Mouse (Mus musculus) lung, embryonic 15.5 days (tissue): ENCODE data around the gene Coro7. TPM values are rescaled to one million over a fixed set of nuclear protein-coding genes. Genes with fewer than 3 reads are reported as not detected.

ENCODE experiments used
- ATAC-seq: fragments of 200-750 bp; cut with Nextera tagmentation; 2 replicates; pipeline ENCODE4 v1.8.0; 2017; ENCODE audit warnings: moderate number of reproducible peaks, borderline replicate concordance; ENCODE audit not compliant: low FRiP score, low TSS enrichment; ENCODE audit errors: extremely low read depth
- H3K27ac ChIP-seq: fragments of 300-500 bp; sonication (generic); 2 replicates; pipeline ENCODE4 v1.5.1; 2015; ENCODE audit warnings: moderate library complexity, mild to moderate bottlenecking, inconsistent platforms
- H3K27me3 ChIP-seq: fragments of 300-500 bp; sonication (generic); 2 replicates; pipeline ENCODE4 v1.6.1; 2015; ENCODE audit warnings: inconsistent platforms
- H3K36me3 ChIP-seq: fragments of 300-500 bp; sonication (generic); 2 replicates; pipeline ENCODE4 v1.6.1; 2015; ENCODE audit warnings: inconsistent platforms
- H3K4me1 ChIP-seq: fragments of 300-500 bp; sonication (generic); 2 replicates; pipeline ENCODE4 v1.6.1; 2015; ENCODE audit warnings: inconsistent platforms
- H3K4me2 ChIP-seq: fragments of 300-500 bp; sonication (generic); 2 replicates; pipeline ENCODE4 v1.6.1; 2015; ENCODE audit warnings: inconsistent platforms, mild to moderate bottlenecking, moderate library complexity
- H3K4me3 ChIP-seq: fragments of 300-500 bp; sonication (generic); 2 replicates; pipeline ENCODE4 v1.5.1; 2015; ENCODE audit warnings: mild to moderate bottlenecking, inconsistent platforms
- H3K9ac ChIP-seq: fragments of 300-500 bp; sonication (generic); 2 replicates; pipeline ENCODE4 v1.6.1; 2015; ENCODE audit warnings: inconsistent platforms
- H3K9me3 ChIP-seq: fragments of 300-500 bp; sonication (generic); 2 replicates; pipeline ENCODE4 v1.6.1; 2016; ENCODE audit warnings: inconsistent platforms
- WGBS: fragments of 180-500 bp; shearing (Covaris S2); methylation state at CpG from one replicate; pipeline ENCODE4 v1.1.7; 2015; 5-methylcytosine and 5-hydroxymethylcytosine counted together
- polyA plus RNA-seq: library from polyadenylated mRNA; unstranded; fragments of >200 nt; fragmentation: Nextera tagmentation; extraction: Ambion mirVana; gene quantifications from 2 replicates; pipeline ENCODE4 v1.2.1, GENCODE M21; 2015

The Coro7 gene
- polyA plus RNA-seq, 1 experiment from 2014 or later = 15.2 TPM

GRCm38 (mm10) chr16:4598041-4598440 is 81.5 kb downstream of the Coro7 start:
- ATAC-seq = no peak

GRCm38 (mm10) chr16:4597296-4597695 is 82.3 kb downstream of the Coro7 start:
- peak overlapping the region; percentile 82 for H3K4me2 ChIP-seq
- H3K9me3 ChIP-seq = no peaks in the 10 kb centered on the region
- WGBS = 42% methylated on average over 7 of the region's 7 CpGs
- no peaks in the 10 kb centered on the region for H3K36me3 ChIP-seq
- H3K9ac ChIP-seq = no peak overlapping the region
- no peaks in the 10 kb centered on the region for H3K27me3 ChIP-seq
- H3K4me1 ChIP-seq = peaks cover 77% of the 10 kb centered on the region
- peak overlapping the region; percentile 11; the same call in 1 of the 2 replicates for H3K4me3 ChIP-seq
- peak overlapping the region; percentile 54 for H3K27ac ChIP-seq
- ATAC-seq = no peak

More at GRCm38 (mm10) chr16:4598041-4598440, 81.5 kb downstream of the Coro7 start:
- H3K4me1 ChIP-seq = peaks cover 78% of the 10 kb centered on the region
- 66% methylated on average over 5 of the region's 5 CpGs for WGBS
- H3K9me3 ChIP-seq = no peaks in the 10 kb centered on the region
- no peak overlapping the region for H3K4me2 ChIP-seq
- H3K4me3 ChIP-seq = no peak overlapping the region
- no peak overlapping the region for H3K9ac ChIP-seq
- H3K27ac ChIP-seq = no peak overlapping the region
- no peaks in the 10 kb centered on the region for H3K27me3 ChIP-seq
- H3K36me3 ChIP-seq = no peaks in the 10 kb centered on the region

- Histone ChIP-seq H3K36me3 (0 out of 2 replicates have a peak, but pooled peaks cover 2% of the 10 kb centered on the region), H3K4me2 (peak overlapping the region; percentile 82), H3K27me3 (no peaks in the 10 kb centered on the region), H3K4me1 (peaks cover 77% of the 10 kb centered on the region), H3K9ac (no peak overlapping the region), H3K4me3 (peak overlapping the region; percentile 84), H3K27ac (peak overlapping the region; percentile 54), H3K9me3 (no peaks in the 10 kb centered on the region)
- 49% methylated on average over 2 of the region's 2 CpGs for WGBS
- no peak for ATAC-seq
Measured at GRCm38 (mm10) chr16:4596836-4597235, 82.7 kb downstream of the Coro7 start.

- Histone ChIP-seq H3K27ac (peak overlapping the region; percentile 95), H3K4me3 (peak overlapping the region; percentile 84), H3K4me1 (peaks cover 77% of the 10 kb centered on the region), H3K9me3 (no peaks in the 10 kb centered on the region), H3K9ac (peak overlapping the region; percentile 90), H3K27me3 (no peaks in the 10 kb centered on the region), H3K4me2 (peak overlapping the region; percentile 82), H3K36me3 (0 out of 2 replicates have a peak, but pooled peaks cover 4% of the 10 kb centered on the region)
- ATAC-seq = peak; percentile 6; the same call in 1 of the 2 replicates
- 15% methylated on average over 3 of the region's 3 CpGs for WGBS
Measured at GRCm38 (mm10) chr16:4596141-4596728, 83.3 kb downstream of the Coro7 start.

- H3K4me2 ChIP-seq = peak overlapping the region; percentile 82
- no peaks in the 10 kb centered on the region for H3K27me3 ChIP-seq
- H3K36me3 ChIP-seq = peaks cover 10% of the 10 kb centered on the region; the same call in 1 of the 2 replicates
- ATAC-seq = peak; percentile 11; the same call in 1 of the 2 replicates
- peaks cover 72% of the 10 kb centered on the region for H3K4me1 ChIP-seq
- H3K27ac ChIP-seq = peak overlapping the region; percentile 95
- peak overlapping the region; percentile 84 for H3K4me3 ChIP-seq
- H3K9me3 ChIP-seq = no peaks in the 10 kb centered on the region
- H3K9ac ChIP-seq = peak overlapping the region; percentile 90
- WGBS = 8% methylated on average over 5 of the region's 5 CpGs
Measured at GRCm38 (mm10) chr16:4595527-4595963, 84.0 kb downstream of the Coro7 start.

GRCm38 (mm10) chr16:4594814-4595526 is 84.6 kb downstream of the Coro7 start:
- 0% methylated on average over 40 of the region's 52 CpGs for WGBS
- peak; percentile 20; the same call in 1 of the 2 replicates for ATAC-seq
- peak overlapping the region; percentile 90 for H3K9ac ChIP-seq
- peak overlapping the region; percentile 84 for H3K4me3 ChIP-seq
- no peaks in the 10 kb centered on the region for H3K27me3 ChIP-seq
- peak overlapping the region; percentile 95 for H3K27ac ChIP-seq
- H3K4me2 ChIP-seq = peak overlapping the region; percentile 82
- H3K36me3 ChIP-seq = peaks cover 14% of the 10 kb centered on the region; the same call in 1 of the 2 replicates
- H3K9me3 ChIP-seq = no peaks in the 10 kb centered on the region
- H3K4me1 ChIP-seq = peaks cover 68% of the 10 kb centered on the region

- ATAC-seq = peak; percentile 88
- peak within 1 kb of the TSS; percentile 95 for H3K27ac ChIP-seq
- peak within 1 kb of the TSS; percentile 82 for H3K4me2 ChIP-seq
- no peaks in the 10 kb centered on the region for H3K9me3 ChIP-seq
- peaks cover 65% of the 10 kb centered on the region for H3K4me1 ChIP-seq
- peaks cover 14% of the 10 kb centered on the region; the same call in 1 of the 2 replicates for H3K36me3 ChIP-seq
- peak within 1 kb of the TSS; percentile 84 for H3K4me3 ChIP-seq
- 1% methylated on average over 18 of the region's 74 CpGs for WGBS
- H3K9ac ChIP-seq = peak within 1 kb of the TSS; percentile 90
- no peaks in the 10 kb centered on the region for H3K27me3 ChIP-seq
Measured at GRCm38 (mm10) chr16:4593971-4594813, 85.4 kb downstream of the Coro7 start, which contains the start of gene Glis2. Glis2 (plus strand) TSS chr16:4594713.

- no peak for ATAC-seq
- 10% methylated on average over 32 of the region's 32 CpGs for WGBS
- Histone ChIP-seq H3K9ac (peak overlapping the region; percentile 90), H3K4me1 (peaks cover 57% of the 10 kb centered on the region), H3K36me3 (peaks cover 14% of the 10 kb centered on the region; the same call in 1 of the 2 replicates), H3K4me3 (peak overlapping the region; percentile 84), H3K4me2 (peak overlapping the region; percentile 82), H3K9me3 (no peaks in the 10 kb centered on the region), H3K27me3 (no peaks in the 10 kb centered on the region), H3K27ac (peak overlapping the region; percentile 95)
Measured at GRCm38 (mm10) chr16:4592909-4593875, 86.4 kb downstream of the Coro7 start.

GRCm38 (mm10) chr16:4590236-4590635 is 89.3 kb downstream of the Coro7 start:
- Histone ChIP-seq H3K9me3 (no peaks in the 10 kb centered on the region), H3K9ac (no peak overlapping the region)
- ATAC-seq = no peak

GRCm38 (mm10) chr16:4587516-4588210 is 91.9 kb downstream of the Coro7 start:
- H3K36me3 ChIP-seq = peaks cover 14% of the 10 kb centered on the region; the same call in 1 of the 2 replicates
- H3K9ac ChIP-seq = no peak overlapping the region
- H3K27me3 ChIP-seq = no peaks in the 10 kb centered on the region
- peak overlapping the region; percentile 93 for H3K27ac ChIP-seq
- H3K4me2 ChIP-seq = no peak overlapping the region
- no peaks in the 10 kb centered on the region for H3K9me3 ChIP-seq
- no peak overlapping the region for H3K4me3 ChIP-seq
- 50% methylated on average over 5 of the region's 5 CpGs for WGBS
- no peak for ATAC-seq
- peaks cover 32% of the 10 kb centered on the region for H3K4me1 ChIP-seq

More at GRCm38 (mm10) chr16:4590236-4590635, 89.3 kb downstream of the Coro7 start:
- H3K4me2 ChIP-seq = no peak overlapping the region
- H3K4me3 ChIP-seq = no peak overlapping the region
- peaks cover 14% of the 10 kb centered on the region; the same call in 1 of the 2 replicates for H3K36me3 ChIP-seq
- no peaks in the 10 kb centered on the region for H3K27me3 ChIP-seq
- peaks cover 47% of the 10 kb centered on the region for H3K4me1 ChIP-seq
- H3K27ac ChIP-seq = no peak overlapping the region
- 93% methylated on average over 9 of the region's 9 CpGs for WGBS
